Mouse (Mus musculus): ENCODE data around the gene Wdr78. TPM values are rescaled to one million over a fixed set of nuclear protein-coding genes. Genes with fewer than 3 reads are reported as not detected.

Wdr78 gene
- total and polyA plus RNA-seq, 2 experiments from 2014 or later = 2.8 to 5.1 TPM

- Histone ChIP-seq H3K27ac (ENCODE audit: low read depth, low read length) (no peak overlapping the region), H3K4me1 (ENCODE audit: insufficient read depth, low read length) (no peaks in the 10 kb centered on the region), H3K27me3 (ENCODE audit: insufficient read depth, low read length) (no peaks in the 10 kb centered on the region), H3K4me3 (ENCODE audit: low read depth, low read length) (no peak overlapping the region), H3K9ac (replicated peaks; ENCODE audit: low read length, poor library complexity, severe bottlenecking) (no peak overlapping the region), H3K36me3 (ENCODE audit: insufficient read depth, low read length) (no peaks in the 10 kb centered on the region), H3K9me3 (ENCODE audit: low read length) (no peaks in the 10 kb centered on the region), H3K4me2 (ENCODE audit: low read depth, low read length, poor library complexity, severe bottlenecking) (no peak overlapping the region)
- no peak for TF ChIP-seq CTCF (IDR thresholded peaks at IDR 0.05)
- DNase-seq (ENCODE audit: low spot score) (no peak), ATAC-seq (ENCODE audit: low FRiP score) (no peak)
- WGBS = 66% methylated on average over 4 of the region's 4 CpGs
These were observed 109.7 kb downstream of the Wdr78 start for GRCm38 (mm10) chr4:103004681-103005080.

- H3K9me3 ChIP-seq (ENCODE audit: low read length) = no peaks in the 10 kb centered on the region
- no peaks in the 10 kb centered on the region for H3K36me3 ChIP-seq (ENCODE audit: insufficient read depth, low read length)
- no peak overlapping the region for H3K27ac ChIP-seq (ENCODE audit: low read depth, low read length)
- WGBS = 74% methylated on average over 3 of the region's 3 CpGs
- no peaks in the 10 kb centered on the region for H3K4me1 ChIP-seq (ENCODE audit: insufficient read depth, low read length)
- DNase-seq (ENCODE audit: low spot score) (no peak), ATAC-seq (ENCODE audit: low FRiP score) (no peak)
- H3K27me3 ChIP-seq (ENCODE audit: insufficient read depth, low read length) = no peaks in the 10 kb centered on the region
- H3K4me3 ChIP-seq (ENCODE audit: low read depth, low read length) = no peak overlapping the region
- no peak overlapping the region for H3K4me2 ChIP-seq (ENCODE audit: low read depth, low read length, poor library complexity, severe bottlenecking)
- no peak for TF ChIP-seq CTCF (IDR thresholded peaks at IDR 0.05)
- no peak overlapping the region for H3K9ac ChIP-seq (replicated peaks; ENCODE audit: low read length, poor library complexity, severe bottlenecking)
These were observed 122.7 kb downstream of the Wdr78 start for GRCm38 (mm10) chr4:102991685-102992084.

GRCm38 (mm10) chr4:102990595-102991340 is 123.6 kb downstream of the Wdr78 start:
- Histone ChIP-seq H3K4me1 (ENCODE audit: insufficient read depth, low read length) (no peaks in the 10 kb centered on the region), H3K4me3 (ENCODE audit: low read depth, low read length) (no peak overlapping the region), H3K9me3 (ENCODE audit: low read length) (no peaks in the 10 kb centered on the region), H3K27me3 (ENCODE audit: insufficient read depth, low read length) (no peaks in the 10 kb centered on the region), H3K27ac (ENCODE audit: low read depth, low read length) (no peak overlapping the region), H3K36me3 (ENCODE audit: insufficient read depth, low read length) (no peaks in the 10 kb centered on the region), H3K9ac (replicated peaks; ENCODE audit: low read length, poor library complexity, severe bottlenecking) (no peak overlapping the region), H3K4me2 (ENCODE audit: low read depth, low read length, poor library complexity, severe bottlenecking) (no peak overlapping the region)
- DNase-seq (ENCODE audit: low spot score) = no peak
- WGBS = 78% methylated on average over 11 of the region's 11 CpGs
- ATAC-seq (ENCODE audit: low FRiP score) = no peak
- TF ChIP-seq CTCF (IDR thresholded peaks at IDR 0.05) = no peak

GRCm38 (mm10) chr4:102990016-102990415 is 124.3 kb downstream of the Wdr78 start:
- H3K4me2 ChIP-seq (ENCODE audit: low read depth, low read length, poor library complexity, severe bottlenecking) = no peak overlapping the region
- H3K36me3 ChIP-seq (ENCODE audit: insufficient read depth, low read length) = no peaks in the 10 kb centered on the region
- no peak for DNase-seq (ENCODE audit: low spot score)
- H3K9me3 ChIP-seq (ENCODE audit: low read length) = no peaks in the 10 kb centered on the region
- H3K4me1 ChIP-seq (ENCODE audit: insufficient read depth, low read length) = no peaks in the 10 kb centered on the region
- no peaks in the 10 kb centered on the region for H3K27me3 ChIP-seq (ENCODE audit: insufficient read depth, low read length)
- H3K9ac ChIP-seq (replicated peaks; ENCODE audit: low read length, poor library complexity, severe bottlenecking) = no peak overlapping the region
- H3K4me3 ChIP-seq (ENCODE audit: low read depth, low read length) = no peak overlapping the region
- H3K27ac ChIP-seq (ENCODE audit: low read depth, low read length) = no peak overlapping the region
- no peak for ATAC-seq (ENCODE audit: low FRiP score)
- 77% methylated on average over 4 of the region's 4 CpGs for WGBS
- TF ChIP-seq CTCF (IDR thresholded peaks at IDR 0.05) = no peak

DNA sequence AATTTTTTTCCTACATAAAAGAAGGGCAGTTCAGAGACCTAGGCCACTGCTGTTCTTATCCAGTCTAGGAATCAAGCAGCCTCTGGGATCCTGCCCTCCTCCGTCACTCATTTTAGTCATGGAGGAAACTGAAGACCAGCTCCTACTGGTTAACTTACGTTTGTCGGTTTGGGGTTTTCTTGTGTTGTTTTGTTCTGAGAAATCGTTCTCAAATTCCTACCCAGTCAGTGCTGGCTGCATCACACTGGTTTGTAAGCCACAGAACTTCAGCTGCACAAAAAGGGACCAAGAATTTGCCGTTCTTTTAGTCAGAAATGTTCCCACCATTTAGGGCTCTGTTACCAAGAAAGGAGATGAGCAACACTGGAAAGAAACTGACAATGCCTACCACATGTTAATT is 125.0 kb downstream of the Wdr78 start:
- no peaks in the 10 kb centered on the region for H3K4me1 ChIP-seq (ENCODE audit: insufficient read depth, low read length)
- 79% methylated on average over 5 of the region's 5 CpGs for whole genome bisulfite sequencing
- DNase-seq (ENCODE audit: low spot score) (no peak), ATAC-seq (ENCODE audit: low FRiP score) (no peak)
- no peak overlapping the region for H3K4me2 ChIP-seq (ENCODE audit: low read depth, low read length, poor library complexity, severe bottlenecking)
- no peak overlapping the region for H3K27ac ChIP-seq (ENCODE audit: low read depth, low read length)
- no peak overlapping the region for H3K9ac ChIP-seq (replicated peaks; ENCODE audit: low read length, poor library complexity, severe bottlenecking)
- TF ChIP-seq CTCF (IDR thresholded peaks at IDR 0.05) = no peak
- no peaks in the 10 kb centered on the region for H3K27me3 ChIP-seq (ENCODE audit: insufficient read depth, low read length)
- H3K36me3 ChIP-seq (ENCODE audit: insufficient read depth, low read length) = no peaks in the 10 kb centered on the region
- no peaks in the 10 kb centered on the region for H3K9me3 ChIP-seq (ENCODE audit: low read length)
- no peak overlapping the region for H3K4me3 ChIP-seq (ENCODE audit: low read depth, low read length)

GRCm38 (mm10) chr4:102988526-102988925 is 125.8 kb downstream of the Wdr78 start:
- no peak overlapping the region for H3K4me3 ChIP-seq (ENCODE audit: low read depth, low read length)
- H3K4me2 ChIP-seq (ENCODE audit: low read depth, low read length, poor library complexity, severe bottlenecking) = no peak overlapping the region
- WGBS = 79% methylated on average over 6 of the region's 6 CpGs
- no peak overlapping the region for H3K9ac ChIP-seq (replicated peaks; ENCODE audit: low read length, poor library complexity, severe bottlenecking)
- H3K27me3 ChIP-seq (ENCODE audit: insufficient read depth, low read length) = no peaks in the 10 kb centered on the region
- ATAC-seq (ENCODE audit: low FRiP score) (no peak), DNase-seq (ENCODE audit: low spot score) (no peak)
- no peak for TF ChIP-seq CTCF (IDR thresholded peaks at IDR 0.05)
- no peaks in the 10 kb centered on the region for H3K36me3 ChIP-seq (ENCODE audit: insufficient read depth, low read length)
- no peak overlapping the region for H3K27ac ChIP-seq (ENCODE audit: low read depth, low read length)
- H3K4me1 ChIP-seq (ENCODE audit: insufficient read depth, low read length) = no peaks in the 10 kb centered on the region
- H3K9me3 ChIP-seq (ENCODE audit: low read length) = no peaks in the 10 kb centered on the region

Other genes starting within 250 kb of the Wdr78 start
- 0.66 and 5.9 TPM in 2 replicates for gene Tctex1d1, start 135.9 kb downstream of the Wdr78 start, total RNA-seq (2014; rRNA removed)
- 1.9 and 2.0 TPM in 2 replicates for gene Tctex1d1, start 135.9 kb downstream of the Wdr78 start, polyA plus RNA-seq (2015; fragmentation: Nextera tagmentation; extraction: Ambion mirVana)
- gene Insl5, start 87.7 kb downstream of the Wdr78 start, total RNA-seq (2014; rRNA removed) = 1.2 TPM in 1 of 2 replicates, not detected in the other
- 0.54 TPM in 1 of 2 replicates, not detected in the other for gene Insl5, start 87.7 kb downstream of the Wdr78 start, polyA plus RNA-seq (2015; fragmentation: Nextera tagmentation; extraction: Ambion mirVana)
- 30.6 and 49.7 TPM in 2 replicates for gene Mier1, start 165 bp downstream of the Wdr78 start, total RNA-seq (2014; rRNA removed)
- gene Mier1, start 165 bp downstream of the Wdr78 start, polyA plus RNA-seq (2015; fragmentation: Nextera tagmentation; extraction: Ambion mirVana) = 25.3 and 32.8 TPM in 2 replicates
- gene Slc35d1, start 100.6 kb upstream of the Wdr78 start, total RNA-seq (2014; rRNA removed) = 2.7 and 4.3 TPM in 2 replicates
- gene Slc35d1, start 100.6 kb upstream of the Wdr78 start, polyA plus RNA-seq (2015; fragmentation: Nextera tagmentation; extraction: Ambion mirVana) = 4.7 and 5.0 TPM in 2 replicates
- not detected in 2 replicates for gene 4921539E11Rik, start 176.3 kb upstream of the Wdr78 start, total RNA-seq (2014; rRNA removed)
- not detected in 2 replicates for gene 4921539E11Rik, start 176.3 kb upstream of the Wdr78 start, polyA plus RNA-seq (2015; fragmentation: Nextera tagmentation; extraction: Ambion mirVana)
- 7.7 and 7.9 TPM in 2 replicates for gene Oma1, start 199.3 kb upstream of the Wdr78 start, total RNA-seq (2014; rRNA removed)
- gene Oma1, start 199.3 kb upstream of the Wdr78 start, polyA plus RNA-seq (2015; fragmentation: Nextera tagmentation; extraction: Ambion mirVana) = 8.2 and 8.6 TPM in 2 replicates